8 mouse cellular contexts compared by ENCODE assay signal in the genomic region with DNA sequence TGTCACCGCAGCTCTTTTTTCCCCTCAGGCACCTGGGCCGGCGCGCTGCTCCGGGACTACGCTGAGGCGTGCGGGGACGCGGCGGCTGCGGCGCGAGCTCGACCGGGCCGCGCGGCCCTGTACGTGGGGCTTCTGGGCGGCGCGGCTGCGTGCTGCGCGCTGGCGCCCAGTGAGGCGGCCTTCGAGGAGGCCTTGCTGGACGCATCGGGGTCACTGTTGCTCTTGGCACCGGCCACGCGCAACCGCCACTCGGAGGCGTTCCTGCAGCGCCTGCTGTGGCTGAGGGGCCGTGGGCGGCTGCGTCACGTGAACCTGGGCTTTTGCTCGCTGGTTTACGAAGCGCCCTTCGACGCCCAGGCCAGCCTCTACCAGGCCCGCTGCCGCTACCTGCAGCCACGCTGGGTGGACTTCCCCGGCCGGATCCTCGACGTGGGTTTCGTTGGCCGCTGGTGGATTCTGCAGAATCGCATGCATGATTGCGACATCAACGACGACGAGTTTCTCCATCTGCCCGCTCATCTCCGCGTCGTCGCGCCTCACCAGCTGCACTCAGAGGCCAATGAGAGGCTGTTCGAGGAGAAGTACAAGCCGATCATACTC. TPM values are rescaled to one million over a fixed set of nuclear protein-coding genes. Genes with fewer than 3 reads are reported as not detected.
A peak's percentile ranks its signal among the peaks of the same experiment; 100 is the strongest.
DNase-seq lines count a peak whose midpoint lies in the region; ATAC-seq and TF ChIP-seq lines count a peak whose summit lies in the region.

No protein-coding gene starts in this region.

- WGBS in embryonic facial prominence, embryonic 13.5 days, result 1% methylated on average over 69 of the region's 69 CpGs
- WGBS in heart, embryonic 16.5 days, result 1% methylated on average over 65 of the region's 69 CpGs
- WGBS in lung, embryonic 16.5 days, result 2% methylated on average over 66 of the region's 69 CpGs

- H3K9me3 ChIP-seq in embryonic facial prominence, embryonic 13.5 days, result no peaks in the 10 kb centered on the region
- no peaks in the 10 kb centered on the region for H3K9me3 ChIP-seq in heart, embryonic 16.5 days (replicated peaks; ENCODE audit: control insufficient read depth, low read length)
- no peaks in the 10 kb centered on the region for H3K9me3 ChIP-seq in lung, embryonic 16.5 days (ENCODE audit: control insufficient read depth, low read length)

- peak; percentile 45 for ATAC-seq in embryonic facial prominence, embryonic 13.5 days (ENCODE audit: insufficient number of reproducible peaks, insufficient read depth, low FRiP score, low TSS enrichment, low read depth)
- peak; percentile 52 for ATAC-seq in heart, embryonic 16.5 days (replicated peaks; ENCODE audit: extremely low read depth, insufficient read depth, low FRiP score)
- peak; percentile 54 for ATAC-seq in lung, embryonic 16.5 days (ENCODE audit: low read depth)

- peak overlapping the region; percentile 96 for H3K4me2 ChIP-seq in embryonic facial prominence, embryonic 13.5 days
- H3K4me2 ChIP-seq in heart, embryonic 16.5 days (ENCODE audit: low read depth, low read length), result peak overlapping the region; percentile 99
- H3K4me2 ChIP-seq in lung, embryonic 16.5 days (ENCODE audit: low read depth, low read length), result peak overlapping the region; percentile 93

- H3K27me3 ChIP-seq in embryonic facial prominence, embryonic 13.5 days, result no peaks in the 10 kb centered on the region
- no peaks in the 10 kb centered on the region for H3K27me3 ChIP-seq in heart, embryonic 16.5 days (ENCODE audit: control insufficient read depth, insufficient read depth, low read length)
- no peaks in the 10 kb centered on the region for H3K27me3 ChIP-seq in lung, embryonic 16.5 days (ENCODE audit: control insufficient read depth, insufficient read depth, low read depth, low read length)

- H3K27ac ChIP-seq in embryonic facial prominence, embryonic 13.5 days, result peak overlapping the region; percentile 88
- H3K27ac ChIP-seq in heart, embryonic 16.5 days (ENCODE audit: low read length), result peak overlapping the region; percentile 92
- H3K27ac ChIP-seq in layer of hippocampus, adult 2 months, result peak overlapping the region; percentile 90
- H3K27ac ChIP-seq in lung, embryonic 16.5 days (ENCODE audit: low read length), result peak overlapping the region; percentile 45

- peak overlapping the region; percentile 96 for H3K9ac ChIP-seq in embryonic facial prominence, embryonic 13.5 days
- H3K9ac ChIP-seq in heart, embryonic 16.5 days (ENCODE audit: low read length), result peak overlapping the region; percentile 88
- H3K9ac ChIP-seq in lung, embryonic 16.5 days (ENCODE audit: low read length), result peak overlapping the region; percentile 91

- DNase-seq in 3T3-L1 (ENCODE audit: low read depth, low spot score), result peak; percentile 44
- DNase-seq in Muller cell, postnatal 12 days (ENCODE audit: inconsistent ontology term), result peak; percentile 77
- peak; percentile 49 to 67 for DNase-seq in layer of hippocampus, adult 2 months (ENCODE audit: low spot score in 2 of 2)
- DNase-seq in right cerebral cortex, adult 18-20 months, result peak; percentile 76
- peak; percentile 31 for DNase-seq in urinary bladder, postnatal 25 days (ENCODE audit: low spot score)

- peaks cover 42% of the 10 kb centered on the region for H3K36me3 ChIP-seq in embryonic facial prominence, embryonic 13.5 days
- peaks cover 22% of the 10 kb centered on the region for H3K36me3 ChIP-seq in heart, embryonic 16.5 days (ENCODE audit: control insufficient read depth, insufficient read depth)
- H3K36me3 ChIP-seq in lung, embryonic 16.5 days (ENCODE audit: control insufficient read depth, insufficient read depth, low read length), result peaks cover 14% of the 10 kb centered on the region

- H3K4me1 ChIP-seq in embryonic facial prominence, embryonic 13.5 days, result peaks cover 36% of the 10 kb centered on the region
- peaks cover 23% of the 10 kb centered on the region for H3K4me1 ChIP-seq in heart, embryonic 16.5 days (ENCODE audit: control insufficient read depth, insufficient read depth, low read length)
- H3K4me1 ChIP-seq in lung, embryonic 16.5 days (replicated peaks; ENCODE audit: control insufficient read depth, insufficient read depth, low read length), result peaks cover 14% of the 10 kb centered on the region

- H3K4me3 ChIP-seq in embryonic facial prominence, embryonic 13.5 days, result peak overlapping the region; percentile 99
- H3K4me3 ChIP-seq in heart, embryonic 16.5 days (ENCODE audit: low read length), result peak overlapping the region; percentile 82
- peak overlapping the region; percentile 91 for H3K4me3 ChIP-seq in layer of hippocampus, adult 2 months
- peak overlapping the region; percentile 93 for H3K4me3 ChIP-seq in lung, embryonic 16.5 days (ENCODE audit: low read length)

- TF ChIP-seq CTCF in layer of hippocampus, adult 2 months (conservative IDR thresholded peaks at IDR 0.05), result no peak

RNA-seq across cellular contexts. Expression of a gene that starts 0.6 kb away (rescaled TPM):
- 23.8 and 27.8 TPM in 2 replicates for polyA plus RNA-seq in embryonic facial prominence, embryonic 13.5 days (2015; fragmentation: Nextera tagmentation; extraction: Ambion mirVana)
- polyA plus RNA-seq in heart, embryonic 16.5 days (2015; fragmentation: Nextera tagmentation; extraction: Ambion mirVana), result 16.4 and 17.7 TPM in 2 replicates
- total RNA-seq in layer of hippocampus, adult 2 months (2021), result 10 to 100 TPM; 18.6 to 19.8 TPM
- polyA plus RNA-seq in lung, embryonic 16.5 days (2015; fragmentation: Nextera tagmentation; extraction: Ambion mirVana), result 30.0 and 38.8 TPM in 2 replicates

RNA-seq across cellular contexts. Expression of a gene that starts 0.7 kb away (rescaled TPM):
- polyA plus RNA-seq in embryonic facial prominence, embryonic 13.5 days (2015; fragmentation: Nextera tagmentation; extraction: Ambion mirVana), result 30.4 and 32.1 TPM in 2 replicates
- polyA plus RNA-seq in heart, embryonic 16.5 days (2015; fragmentation: Nextera tagmentation; extraction: Ambion mirVana), result 28.4 and 28.6 TPM in 2 replicates
- total RNA-seq in layer of hippocampus, adult 2 months (2021), result 10 to 100 TPM; 58.3 to 62.0 TPM
- polyA plus RNA-seq in lung, embryonic 16.5 days (2015; fragmentation: Nextera tagmentation; extraction: Ambion mirVana), result 22.2 and 24.2 TPM in 2 replicates

RNA-seq across cellular contexts. Expression of a gene that starts 22.7 kb away (rescaled TPM):
- polyA plus RNA-seq in embryonic facial prominence, embryonic 13.5 days (2015; fragmentation: Nextera tagmentation; extraction: Ambion mirVana), result 94.4 and 102 TPM in 2 replicates
- polyA plus RNA-seq in heart, embryonic 16.5 days (2015; fragmentation: Nextera tagmentation; extraction: Ambion mirVana), result 50.7 and 52.5 TPM in 2 replicates
- total RNA-seq in layer of hippocampus, adult 2 months (2021), result 100 to 1,000 TPM; 114 to 115 TPM
- polyA plus RNA-seq in lung, embryonic 16.5 days (2015; fragmentation: Nextera tagmentation; extraction: Ambion mirVana), result 68.3 and 74.0 TPM in 2 replicates

RNA-seq across cellular contexts. Expression of a gene that starts 46.5 kb away (rescaled TPM):
- polyA plus RNA-seq in embryonic facial prominence, embryonic 13.5 days (2015; fragmentation: Nextera tagmentation; extraction: Ambion mirVana), result 46.2 and 47.1 TPM in 2 replicates
- polyA plus RNA-seq in heart, embryonic 16.5 days (2015; fragmentation: Nextera tagmentation; extraction: Ambion mirVana), result 17.2 and 21.8 TPM in 2 replicates
- 10 to 100 TPM; 75.9 to 85.6 TPM for total RNA-seq in layer of hippocampus, adult 2 months (2021)
- polyA plus RNA-seq in lung, embryonic 16.5 days (2015; fragmentation: Nextera tagmentation; extraction: Ambion mirVana), result 17.1 and 20.8 TPM in 2 replicates

Comparison
In these comparisons a context has a peak if more than half of its experiments do, and no peak if none do; other contexts are left out.
1. Peak in every context shown above with its lines: DNase-seq, ATAC-seq, H3K4me3 ChIP-seq and H3K27ac ChIP-seq.